Mouse (Mus musculus) liver, embryonic 14.5 days (tissue): ENCODE data around the gene Ap1m1. TPM values are rescaled to one million over a fixed set of nuclear protein-coding genes. Genes with fewer than 3 reads are reported as not detected.

ENCODE experiments used
- ATAC-seq: fragments of 200-750 bp; cut with Nextera tagmentation; 2 replicates; pipeline ENCODE4 v1.8.0; 2017; ENCODE audit warnings: moderate number of reproducible peaks, mild to moderate bottlenecking, moderate library complexity; ENCODE audit not compliant: insufficient read depth
- DNase-seq, 3 experiments: peaks; one replicate each; pipeline ENCODE4 v3.0.0-alpha.2; 2012 to 2013; ENCODE audit warnings: low read depth in 3 of 3, low spot score in 3 of 3
- H3K27ac ChIP-seq: fragments of 300-500 bp; sonication (generic); 2 replicates; pipeline ENCODE4 v1.5.1; 2014; ENCODE audit warnings: moderate library complexity, mild to moderate bottlenecking, control low read depth, inconsistent platforms
- H3K27me3 ChIP-seq: fragments of 300-500 bp; sonication (generic); 2 replicates; pipeline ENCODE4 v1.6.1; 2014; ENCODE audit warnings: mild to moderate bottlenecking, low read length, moderate library complexity; ENCODE audit not compliant: control insufficient read depth, insufficient read depth
- H3K36me3 ChIP-seq: fragments of 300-500 bp; sonication (generic); replicated peaks from 2 replicates; pipeline ENCODE4 v1.6.1; 2014; ENCODE audit warnings: low read depth; ENCODE audit not compliant: control insufficient read depth, insufficient read depth
- H3K4me1 ChIP-seq, 2 experiments: fragments of 200-500 bp in 1 of 2; fragments of 300-500 bp in 1 of 2; sonication (generic) in 1 of 2; replicated peaks; 2 replicates each; pipeline ENCODE4 v1.6.1; 2012 to 2014; ENCODE audit warnings: antibody characterized with exemption in 1 of 2, inconsistent platforms in 1 of 2, low read length in 1 of 2; ENCODE audit not compliant: control insufficient read depth in 2 of 2, insufficient read depth in 2 of 2
- H3K4me2 ChIP-seq: fragments of 300-500 bp; sonication (generic); 2 replicates; pipeline ENCODE4 v1.6.1; 2014; ENCODE audit warnings: low read depth, mild to moderate bottlenecking, control low read depth, moderate library complexity
- H3K4me3 ChIP-seq, 2 experiments: fragments of 200-500 bp in 1 of 2; fragments of 300-500 bp in 1 of 2; sonication (generic) in 1 of 2; 2 replicates each; pipeline ENCODE4 v1.5.1; 2012 to 2014; ENCODE audit warnings: low read depth in 2 of 2, low read length in 2 of 2, mild to moderate bottlenecking in 2 of 2, control low read depth in 1 of 2, inconsistent platforms in 1 of 2, moderate library complexity in 1 of 2; ENCODE audit not compliant: insufficient read depth in 1 of 2
- H3K9ac ChIP-seq: fragments of 300-500 bp; sonication (generic); replicated peaks from 2 replicates; pipeline ENCODE4 v1.6.1; 2014; ENCODE audit warnings: mild to moderate bottlenecking, control low read depth, moderate library complexity
- H3K9me3 ChIP-seq: fragments of 300-500 bp; sonication (generic); 2 replicates; pipeline ENCODE4 v1.6.1; 2016; ENCODE audit warnings: low read length, mixed read lengths; ENCODE audit not compliant: control insufficient read depth
- CTCF ChIP-seq: IDR thresholded peaks from 2 replicates; pipeline ENCODE4 v1.5.1; 2016; ENCODE audit warnings: antibody characterized with exemption, low read depth, control low read depth
- EP300 ChIP-seq: IDR thresholded peaks from 2 replicates; pipeline ENCODE4 v1.6.1; 2016; ENCODE audit warnings: antibody characterized with exemption, low read depth
- WGBS: fragments of 180-500 bp; shearing (Covaris S2); extraction: QIAGEN DNeasy Blood & Tissue Kit; methylation state at CpG from one replicate; pipeline ENCODE4 v1.1.7; 2014; ENCODE audit not compliant: insufficient replicate concordance; 5-methylcytosine and 5-hydroxymethylcytosine counted together
- polyA plus RNA-seq, 2 experiments: library from polyadenylated mRNA; depleted of rRNA in 1 of 2; stranded (reverse) in 1 of 2; unstranded in 1 of 2; fragments of >200 nt; fragmentation: Nextera tagmentation in 1 of 2; extraction: Ambion mirVana in 1 of 2; gene quantifications; 2 replicates each; pipeline versions ENCODE4 v1.2.1 to v1.2.3; 2012 to 2014

Ap1m1 gene
- polyA plus RNA-seq, 2 experiments: 38.8 to 46.7 TPM

DNA sequence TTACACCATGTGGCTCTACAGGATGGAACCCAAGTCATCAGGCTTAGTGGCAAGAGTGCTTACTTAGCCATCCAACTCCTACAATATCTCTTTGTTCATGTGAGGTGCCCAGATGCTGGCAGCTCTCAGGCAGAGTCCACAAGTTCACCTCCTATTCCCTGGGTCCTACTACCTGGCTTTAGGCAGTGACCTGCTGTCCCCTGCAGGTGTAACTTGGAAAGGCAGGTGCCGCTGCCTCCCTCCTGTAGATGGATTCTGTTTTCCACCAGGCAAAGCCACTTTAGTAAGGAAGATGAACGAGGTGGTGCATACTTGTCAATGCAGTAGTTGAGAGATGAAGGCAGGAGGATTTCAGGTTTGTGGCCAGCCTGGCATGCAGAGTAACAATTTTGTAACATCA is 24.8 kb upstream of the Ap1m1 start:
- Histone ChIP-seq H3K27ac (no peak overlapping the region), H3K9ac (no peak overlapping the region), H3K9me3 (no peaks in the 10 kb centered on the region), H3K27me3 (no peaks in the 10 kb centered on the region), H3K4me1 (peaks cover under 1 to 2% of the 10 kb centered on the region in 2 experiments; a peak in 3 of 4 replicates), H3K4me2 (no peak overlapping the region), H3K36me3 (no peaks in the 10 kb centered on the region), H3K4me3 (no peak overlapping the region)
- WGBS: 44% methylated on average over 2 of the region's 2 CpGs
- DNase-seq (no peak), ATAC-seq (no peak)
- TF ChIP-seq EP300 (no peak), CTCF (peak; percentile 75)

GRCm38 (mm10) chr8:72215871-72216270 is 23.9 kb upstream of the Ap1m1 start:
- no peak for TF ChIP-seq CTCF
- TF ChIP-seq EP300: no peak
- H3K9ac ChIP-seq: no peak overlapping the region
- H3K4me3 ChIP-seq: no peak overlapping the region
- no peaks in the 10 kb centered on the region for H3K36me3 ChIP-seq
- no peak overlapping the region for H3K4me2 ChIP-seq
- WGBS: 17% methylated on average over 1 of the region's 1 CpGs
- no peak overlapping the region for H3K27ac ChIP-seq
- H3K27me3 ChIP-seq: no peaks in the 10 kb centered on the region
- no peaks in the 10 kb centered on the region for H3K9me3 ChIP-seq
- no peak for DNase-seq
- no peak for ATAC-seq
- H3K4me1 ChIP-seq: peaks cover 2 to 6% of the 10 kb centered on the region in 2 experiments; a peak in 3 of 4 replicates

- WGBS: 60% methylated on average over 9 of the region's 10 CpGs
These were observed 20.9 kb upstream of the Ap1m1 start for GRCm38 (mm10) chr8:72218781-72219540.

DNA sequence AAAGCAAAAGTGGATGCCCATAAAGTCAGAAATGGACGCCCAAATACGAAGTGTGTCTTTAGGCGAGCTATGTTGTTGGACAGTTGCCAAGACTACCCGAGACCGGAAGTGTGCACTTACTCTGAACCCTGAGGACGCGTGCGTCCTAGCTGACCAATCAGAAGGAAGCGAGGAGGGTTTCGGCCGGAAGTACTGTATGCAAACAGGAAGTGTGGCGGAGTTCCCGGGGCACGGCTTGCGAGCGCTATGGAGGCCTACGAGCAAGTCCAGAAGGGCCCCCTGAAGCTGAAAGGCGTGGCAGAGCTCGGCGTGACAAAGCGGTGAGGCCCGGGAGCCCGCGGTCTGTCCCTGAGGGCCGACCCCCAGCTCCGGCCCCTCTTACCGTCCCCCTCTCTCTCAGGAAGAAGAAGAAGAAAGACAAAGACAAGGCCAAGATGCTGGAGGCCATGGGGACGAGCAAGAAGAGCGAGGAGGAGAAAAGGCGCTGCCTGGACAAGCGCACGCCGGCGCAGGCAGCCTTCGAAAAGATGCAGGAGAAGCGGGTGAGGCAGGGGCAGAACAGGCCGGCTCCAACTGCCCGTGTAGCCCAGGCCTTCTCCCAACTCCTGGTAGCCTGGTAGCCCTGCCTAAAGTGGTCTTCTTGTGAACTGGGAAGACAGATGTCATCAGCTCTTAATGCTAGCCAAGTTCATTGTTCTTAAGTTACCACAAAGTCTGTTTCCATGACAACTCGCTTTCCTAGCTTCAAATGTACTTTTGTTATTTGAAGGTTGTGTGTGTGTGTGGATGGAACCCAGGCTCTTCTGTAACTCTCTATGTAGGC is 20.1 kb upstream of the Ap1m1 start, which contains the start of gene Fam32a:
TSS of gene Fam32a (plus strand) at position 190 of the 823 bp plus-strand sequence.
- Histone ChIP-seq H3K27ac (peak within 1 kb of the TSS; percentile 66), H3K4me2 (peak within 1 kb of the TSS; percentile 87), H3K4me1 (peaks cover 2 to 9% of the 10 kb centered on the region in 2 experiments; a peak in 3 of 4 replicates), H3K4me3 (peak within 1 kb of the TSS; percentile 78 to 97), H3K36me3 (peaks cover 25% of the 10 kb centered on the region), H3K9me3 (no peaks in the 10 kb centered on the region), H3K27me3 (no peaks in the 10 kb centered on the region), H3K9ac (peak within 1 kb of the TSS; percentile 74)
- no peak for TF ChIP-seq EP300
- TF ChIP-seq CTCF: no peak
- WGBS: 9% methylated on average over 39 of the region's 39 CpGs
- peak; percentile 98 for ATAC-seq
- DNase-seq: peak; percentile 97 to 98 (median 98)

More at GRCm38 (mm10) chr8:72218781-72219540, 20.9 kb upstream of the Ap1m1 start:
- H3K4me3 ChIP-seq: peak overlapping the region; percentile 78 to 97
- no peak overlapping the region for H3K9ac ChIP-seq
- peaks cover 2 to 9% of the 10 kb centered on the region in 2 experiments; a peak in 3 of 4 replicates for H3K4me1 ChIP-seq
- no peak for TF ChIP-seq CTCF
- no peak for TF ChIP-seq EP300
- no peak for DNase-seq
- H3K27ac ChIP-seq: no peak overlapping the region
- no peaks in the 10 kb centered on the region for H3K9me3 ChIP-seq
- H3K36me3 ChIP-seq: peaks cover 25% of the 10 kb centered on the region
- H3K27me3 ChIP-seq: no peaks in the 10 kb centered on the region
- ATAC-seq: no peak; the same call in 1 of the 2 replicates
- H3K4me2 ChIP-seq: peak overlapping the region; percentile 87
